In the genomic region with DNA sequence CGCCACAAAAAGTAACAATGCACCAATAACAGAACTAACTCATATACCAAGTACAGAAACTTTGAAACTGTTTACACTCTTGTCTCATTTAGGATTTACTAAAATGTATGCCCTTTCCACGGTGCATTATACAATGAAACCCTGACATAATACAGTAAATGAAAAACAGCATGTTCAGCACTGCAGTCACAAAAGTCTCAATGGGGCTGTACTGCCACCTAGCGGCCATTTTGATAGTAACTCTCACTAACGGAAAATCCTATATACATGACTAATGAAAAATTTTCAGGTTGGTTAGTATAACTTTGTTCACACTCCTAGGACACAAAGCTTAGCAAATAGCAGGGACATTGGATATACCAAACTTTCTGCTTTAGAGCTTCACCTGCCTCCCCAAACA, we compare ENCODE assay signal across 9 mouse cellular contexts. TPM values are rescaled to one million over a fixed set of nuclear protein-coding genes. Genes with fewer than 3 reads are reported as not detected.
DNase-seq lines count a peak whose midpoint lies in the region; ATAC-seq and TF ChIP-seq lines count a peak whose summit lies in the region.
"Had no signal": no experiment of that assay in that cellular context is flagged by ENCODE, and none has a peak within 500 bp of the region (broad histone marks: within the 10 kb centered on the region; RNA-seq: fewer than 3 reads in every experiment).

No protein-coding gene starts in this region.

- peak; percentile 52 for TF ChIP-seq CTCF in G1E (IDR thresholded peaks at IDR 0.05; ENCODE audit: low read depth, low read length)
- peak; percentile 66 for TF ChIP-seq CTCF in cerebellum, adult 2 months (IDR thresholded peaks at IDR 0.05; ENCODE audit: borderline replicate concordance, insufficient read depth, low read depth, low read length)
- TF ChIP-seq CTCF in forebrain, postnatal 0 days (IDR thresholded peaks at IDR 0.05; ENCODE audit: low read depth): peak; percentile 92
- peak; percentile 53 for TF ChIP-seq CTCF in lung, adult 2 months (IDR thresholded peaks at IDR 0.05; ENCODE audit: insufficient read depth, low read length)

- no peak for TF ChIP-seq POLR2A in cerebellum, adult 2 months (IDR thresholded peaks at IDR 0.05; ENCODE audit: borderline replicate concordance, insufficient read depth, low read length)
- TF ChIP-seq POLR2A in lung, adult 2 months (IDR thresholded peaks at IDR 0.05; ENCODE audit: borderline replicate concordance, extremely low read depth, low read depth, low read length): no peak

- no peak overlapping the region for H3K27ac ChIP-seq in cerebellum, adult 2 months (ENCODE audit: insufficient read depth, low read length)
- no peak overlapping the region for H3K27ac ChIP-seq in forebrain, postnatal 0 days (ENCODE audit: low read depth, low read length)
- H3K27ac ChIP-seq: liver, embryonic 15.5 days had no signal

- no peaks in the 10 kb centered on the region for H3K9me3 ChIP-seq in G1E (replicated peaks)
- H3K9me3 ChIP-seq in forebrain, postnatal 0 days (ENCODE audit: low read length): no peaks in the 10 kb centered on the region
- H3K9me3 ChIP-seq: liver, embryonic 15.5 days had no signal

- H3K27me3 ChIP-seq in G1E (ENCODE audit: insufficient read depth, low read length): peaks cover 4% of the 10 kb centered on the region; the same call in 1 of the 2 replicates
- H3K27me3 ChIP-seq in cerebellum, adult 2 months (ENCODE audit: control insufficient read depth, insufficient read depth, low read length): no peaks in the 10 kb centered on the region
- H3K27me3 ChIP-seq in forebrain, postnatal 0 days (ENCODE audit: insufficient read depth, low read length): no peaks in the 10 kb centered on the region
- H3K27me3 ChIP-seq: liver, embryonic 15.5 days had no signal

- H3K4me1 ChIP-seq in G1E (ENCODE audit: insufficient read depth, low read depth, low read length): peaks cover 10% of the 10 kb centered on the region
- H3K4me1 ChIP-seq in cerebellum, adult 2 months (ENCODE audit: control insufficient read depth, insufficient read depth, low read length): no peaks in the 10 kb centered on the region
- no peaks in the 10 kb centered on the region for H3K4me1 ChIP-seq in forebrain, postnatal 0 days (ENCODE audit: insufficient read depth)
- 0 out of 2 replicates have a peak, but pooled peaks cover 2% of the 10 kb centered on the region for H3K4me1 ChIP-seq in lung, adult 2 months (ENCODE audit: control insufficient read depth, insufficient read depth, low read length)

- no peak overlapping the region for H3K4me2 ChIP-seq in forebrain, postnatal 0 days (ENCODE audit: low read depth)
- H3K4me2 ChIP-seq: liver, embryonic 15.5 days had no signal

- ATAC-seq in cerebellum, adult (ENCODE audit: insufficient number of reproducible peaks, low FRiP score, low TSS enrichment): peak; percentile 51; the same call in 1 of the 2 replicates
- peak; percentile 45; the same call in 1 of the 2 replicates for ATAC-seq in G1E (ENCODE audit: extremely low read depth, insufficient number of reproducible peaks, low FRiP score, poor library complexity, severe bottlenecking)
- peak; percentile 52 for ATAC-seq in forebrain, postnatal 0 days

- H3K9ac ChIP-seq in forebrain, postnatal 0 days: no peak overlapping the region
- H3K9ac ChIP-seq: liver, embryonic 15.5 days had no signal

- H3K36me3 ChIP-seq in G1E (replicated peaks): no peaks in the 10 kb centered on the region
- H3K36me3 ChIP-seq in forebrain, postnatal 0 days (ENCODE audit: insufficient read depth): no peaks in the 10 kb centered on the region
- H3K36me3 ChIP-seq: liver, embryonic 15.5 days had no signal

- 27% methylated on average over 4 of the region's 4 CpGs for WGBS in cerebellum, adult 2 months
- 22% methylated on average over 4 of the region's 4 CpGs for whole genome bisulfite sequencing in forebrain, postnatal 0 days
- 26% methylated on average over 4 of the region's 4 CpGs for WGBS in lung, adult 2 months

- DNase-seq in cerebellum, adult 11-12 months: no peak
- peak; percentile 10 for DNase-seq in G1E (ENCODE audit: low spot score)
- DNase-seq in cerebellum, adult 2 months: peak; percentile 61 to 68
- DNase-seq in forebrain, postnatal 0 days: peak; percentile 93
- peak; percentile 71 to 90 for DNase-seq in kidney, postnatal 36 days
- DNase-seq in lung, adult 2 months: peak; percentile 62
- DNase-seq in right cerebral cortex, adult 2 months (ENCODE audit: low spot score in 2 of 2): peak; percentile 86 to 88

- H3K4me3 ChIP-seq in G1E (ENCODE audit: low read depth, low read length): no peak overlapping the region
- no peak overlapping the region for H3K4me3 ChIP-seq in cerebellum, adult 2 months (replicated peaks; ENCODE audit: insufficient read depth, low read depth, low read length)
- H3K4me3 ChIP-seq in forebrain, postnatal 0 days (ENCODE audit: low read depth, low read length): no peak overlapping the region
- no peak overlapping the region for H3K4me3 ChIP-seq in lung, adult 2 months (replicated peaks; ENCODE audit: extremely low read depth, low read depth, low read length)
- H3K4me3 ChIP-seq: liver, embryonic 15.5 days had no signal

RNA-seq across cellular contexts. Expression of gene Atr, which starts 4.5 kb away (rescaled TPM):
- total RNA-seq in G1E (2014; fragmentation: Nextera tagmentation): 99.0 and 116 TPM in 2 replicates
- 69.8 and 80.1 TPM in 2 replicates for total RNA-seq in G1E (2017)
- polyA plus RNA-seq in G1E (2012): 5.1 and 6.9 TPM in 2 replicates
- 7.0 and 7.2 TPM in 2 replicates for polyA plus RNA-seq in cerebellum, adult 2 months (2012; rRNA removed)
- 21.5 and 25.9 TPM in 2 replicates for total RNA-seq in forebrain, postnatal 0 days (2014; rRNA removed)
- 2.6 and 4.9 TPM in 2 replicates for polyA plus RNA-seq in forebrain, postnatal 0 days (2015; fragmentation: Nextera tagmentation; extraction: Ambion mirVana)
- polyA plus RNA-seq in lung, adult 2 months (2012; rRNA removed): 1.4 and 2.1 TPM in 2 replicates

RNA-seq across cellular contexts. Expression of gene Pls1, which starts 7.8 kb away (rescaled TPM):
- total RNA-seq in G1E (2014; fragmentation: Nextera tagmentation) (not detected in 2 replicates), G1E (2017) (under 0.01 and 0.16 TPM in 2 replicates)
- not detected in 2 replicates for polyA plus RNA-seq in G1E (2012)
- 9.3 and 11.5 TPM in 2 replicates for polyA plus RNA-seq in cerebellum, adult 2 months (2012; rRNA removed)
- 1.3 and 1.8 TPM in 2 replicates for total RNA-seq in forebrain, postnatal 0 days (2014; rRNA removed)
- 2.8 and 2.9 TPM in 2 replicates for polyA plus RNA-seq in forebrain, postnatal 0 days (2015; fragmentation: Nextera tagmentation; extraction: Ambion mirVana)
- 1.9 and 3.8 TPM in 2 replicates for polyA plus RNA-seq in lung, adult 2 months (2012; rRNA removed)
